Mouse (Mus musculus): Measurements from ENCODE around the gene Lonp1. TPM values are rescaled to one million over a fixed set of nuclear protein-coding genes. Genes with fewer than 3 reads are reported as not detected.

Lonp1 gene
- total RNA-seq, 1 experiment, result 169 TPM

DNA sequence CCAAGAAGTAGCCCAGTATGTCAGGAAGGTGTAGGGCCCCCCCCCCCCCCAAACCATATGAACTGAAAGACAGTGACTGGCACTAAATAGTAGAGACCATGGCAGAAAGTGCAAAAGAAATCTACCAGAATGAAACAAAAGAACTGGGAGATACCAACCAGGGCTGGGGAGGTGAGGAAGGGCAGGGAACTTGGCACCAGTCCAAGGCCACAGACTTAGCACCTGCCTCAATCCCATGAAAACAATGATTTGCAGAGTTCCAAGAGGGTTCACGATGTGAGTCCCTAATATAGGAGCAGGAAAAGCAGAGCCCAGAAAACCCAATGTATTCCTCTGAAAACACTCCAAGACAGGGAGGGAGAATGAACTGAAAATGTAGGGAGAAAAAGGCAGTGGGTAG lies 54.5 kb downstream of the Lonp1 start:
- TF ChIP-seq MAFK (IDR thresholded peaks at IDR 0.05; ENCODE audit: insufficient read depth, low read depth, low read length), result no peak
- TF ChIP-seq CHD2 (IDR thresholded peaks at IDR 0.05; ENCODE audit: low read depth, low read length), result no peak
- TF ChIP-seq HCFC1 (IDR thresholded peaks at IDR 0.05; ENCODE audit: borderline replicate concordance, insufficient read depth, low read length), result no peak
- TF ChIP-seq ZNF384 (IDR thresholded peaks at IDR 0.05; ENCODE audit: low read depth, low read length), result no peak
- TF ChIP-seq ZC3H11A (IDR thresholded peaks at IDR 0.05; ENCODE audit: borderline replicate concordance, low read depth, low read length), result no peak
- Histone ChIP-seq H3K36me3 (ENCODE audit: control insufficient read depth, insufficient read depth, low read length, poor library complexity, severe bottlenecking) (peaks cover 85% of the 10 kb centered on the region), H3K9ac (ENCODE audit: insufficient read depth, low read depth, low read length, poor library complexity, severe bottlenecking) (no peak overlapping the region), H3K4me3 (ENCODE audit: insufficient read depth in 1 of 2, low read depth in 1 of 2, low read length in 2 of 2, poor library complexity in 1 of 2, severe bottlenecking in 1 of 2) (no peak overlapping the region), H3K4me1 (ENCODE audit: control insufficient read depth in 2 of 2, insufficient read depth in 2 of 2, low read length in 2 of 2, poor library complexity in 1 of 2) (peaks cover 0 to 3% of the 10 kb centered on the region in 2 experiments; a peak in 1 of 4 replicates), H3K9me3 (ENCODE audit: control insufficient read depth, insufficient read depth, low read depth, low read length) (no peaks in the 10 kb centered on the region), H3K27ac (ENCODE audit: insufficient read depth, low read depth, low read length, poor library complexity, severe bottlenecking) (no peak overlapping the region)
- in situ Hi-C loops (cut with MboI; ENCODE audit: low sequenced_read_pairs in 2 of 2, unreplicated experiment in 2 of 2), result no loop called here
- DNase-seq (ENCODE audit: low read depth, low spot score), result no peak

DNA sequence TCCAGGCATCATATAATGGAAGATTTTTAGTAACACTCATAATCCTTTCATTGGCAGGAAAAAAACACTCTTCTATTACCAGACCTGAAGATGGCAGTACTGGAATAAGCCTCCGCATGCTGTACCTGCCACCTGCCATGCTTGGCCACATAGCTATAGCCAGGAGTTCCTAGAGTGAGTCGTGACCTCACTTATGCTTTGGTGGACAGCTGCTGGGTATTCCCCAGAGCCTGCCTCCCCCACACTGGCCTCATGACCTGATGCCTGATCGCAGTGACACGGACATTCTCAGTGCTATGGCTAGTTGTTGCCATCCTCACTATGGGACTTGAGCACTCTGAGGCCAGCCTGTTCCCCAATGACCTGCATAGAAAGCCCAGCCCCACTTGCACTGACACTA lies 56.4 kb downstream of the Lonp1 start:
- in situ Hi-C loops (cut with MboI; ENCODE audit: low sequenced_read_pairs in 2 of 2, unreplicated experiment in 2 of 2), result no loop called here
- H3K9me3 ChIP-seq (ENCODE audit: control insufficient read depth, insufficient read depth, low read depth, low read length), result no peaks in the 10 kb centered on the region
- H3K4me3 ChIP-seq (ENCODE audit: insufficient read depth in 1 of 2, low read depth in 1 of 2, low read length in 2 of 2, poor library complexity in 1 of 2, severe bottlenecking in 1 of 2), result no peak overlapping the region
- H3K4me1 ChIP-seq (ENCODE audit: control insufficient read depth in 2 of 2, insufficient read depth in 2 of 2, low read length in 2 of 2, poor library complexity in 1 of 2), result peaks cover 0 to 3% of the 10 kb centered on the region in 2 experiments; a peak in 1 of 4 replicates
- H3K9ac ChIP-seq (ENCODE audit: insufficient read depth, low read depth, low read length, poor library complexity, severe bottlenecking), result no peak overlapping the region
- peaks cover 89% of the 10 kb centered on the region for H3K36me3 ChIP-seq (ENCODE audit: control insufficient read depth, insufficient read depth, low read length, poor library complexity, severe bottlenecking)
- no peak overlapping the region for H3K27ac ChIP-seq (ENCODE audit: insufficient read depth, low read depth, low read length, poor library complexity, severe bottlenecking)
- TF ChIP-seq CHD2 (IDR thresholded peaks at IDR 0.05; ENCODE audit: low read depth, low read length) (no peak), MAFK (IDR thresholded peaks at IDR 0.05; ENCODE audit: insufficient read depth, low read depth, low read length) (no peak), ZNF384 (IDR thresholded peaks at IDR 0.05; ENCODE audit: low read depth, low read length) (no peak), ZC3H11A (IDR thresholded peaks at IDR 0.05; ENCODE audit: borderline replicate concordance, low read depth, low read length) (no peak), HCFC1 (IDR thresholded peaks at IDR 0.05; ENCODE audit: borderline replicate concordance, insufficient read depth, low read length) (no peak)
- DNase-seq (ENCODE audit: low read depth, low spot score), result no peak

GRCm38 (mm10) chr17:56567370-56567769 lies 59.3 kb downstream of the Lonp1 start:
- peaks cover 92% of the 10 kb centered on the region for H3K36me3 ChIP-seq (ENCODE audit: control insufficient read depth, insufficient read depth, low read length, poor library complexity, severe bottlenecking)
- in situ Hi-C loops (cut with MboI; ENCODE audit: low sequenced_read_pairs in 2 of 2, unreplicated experiment in 2 of 2), result no loop called here
- H3K9me3 ChIP-seq (ENCODE audit: control insufficient read depth, insufficient read depth, low read depth, low read length), result no peaks in the 10 kb centered on the region
- DNase-seq (ENCODE audit: low read depth, low spot score), result no peak
- H3K27ac ChIP-seq (ENCODE audit: insufficient read depth, low read depth, low read length, poor library complexity, severe bottlenecking), result no peak overlapping the region
- no peak overlapping the region for H3K9ac ChIP-seq (ENCODE audit: insufficient read depth, low read depth, low read length, poor library complexity, severe bottlenecking)
- H3K4me1 ChIP-seq (ENCODE audit: control insufficient read depth in 2 of 2, insufficient read depth in 2 of 2, low read length in 2 of 2, poor library complexity in 1 of 2), result peaks cover 0 to 3% of the 10 kb centered on the region in 2 experiments; a peak in 1 of 4 replicates
- TF ChIP-seq ZC3H11A (IDR thresholded peaks at IDR 0.05; ENCODE audit: borderline replicate concordance, low read depth, low read length) (no peak), ZNF384 (IDR thresholded peaks at IDR 0.05; ENCODE audit: low read depth, low read length) (no peak), MAFK (IDR thresholded peaks at IDR 0.05; ENCODE audit: insufficient read depth, low read depth, low read length) (no peak), CHD2 (IDR thresholded peaks at IDR 0.05; ENCODE audit: low read depth, low read length) (no peak), HCFC1 (IDR thresholded peaks at IDR 0.05; ENCODE audit: borderline replicate concordance, insufficient read depth, low read length) (no peak)
- no peak overlapping the region for H3K4me3 ChIP-seq (ENCODE audit: insufficient read depth in 1 of 2, low read depth in 1 of 2, low read length in 2 of 2, poor library complexity in 1 of 2, severe bottlenecking in 1 of 2)

DNA sequence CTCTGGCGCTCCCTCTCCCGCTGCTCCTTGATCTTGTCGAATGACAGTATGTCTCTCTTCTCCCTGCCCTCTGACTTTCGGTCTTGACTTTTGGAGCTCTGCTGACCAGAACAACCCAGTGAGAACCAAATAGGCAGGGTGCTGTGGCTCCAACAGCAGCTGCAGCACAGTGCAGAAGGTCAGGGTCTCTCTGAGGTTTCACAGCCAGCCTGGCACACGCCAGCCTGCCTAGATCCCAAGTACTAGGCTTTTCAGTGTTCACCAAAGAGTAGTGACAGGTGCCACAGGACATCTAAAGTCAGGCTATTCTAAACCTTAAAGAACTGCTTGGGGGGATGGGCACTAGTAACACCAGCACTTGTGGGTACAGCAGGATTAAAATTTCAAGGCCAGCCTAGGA lies 59.8 kb downstream of the Lonp1 start:
- TF ChIP-seq ZNF384 (IDR thresholded peaks at IDR 0.05; ENCODE audit: low read depth, low read length) (no peak), MAFK (IDR thresholded peaks at IDR 0.05; ENCODE audit: insufficient read depth, low read depth, low read length) (no peak), CHD2 (IDR thresholded peaks at IDR 0.05; ENCODE audit: low read depth, low read length) (no peak), ZC3H11A (IDR thresholded peaks at IDR 0.05; ENCODE audit: borderline replicate concordance, low read depth, low read length) (no peak), HCFC1 (IDR thresholded peaks at IDR 0.05; ENCODE audit: borderline replicate concordance, insufficient read depth, low read length) (no peak)
- Histone ChIP-seq H3K9me3 (ENCODE audit: control insufficient read depth, insufficient read depth, low read depth, low read length) (no peaks in the 10 kb centered on the region), H3K4me3 (ENCODE audit: insufficient read depth in 1 of 2, low read depth in 1 of 2, low read length in 2 of 2, poor library complexity in 1 of 2, severe bottlenecking in 1 of 2) (no peak overlapping the region), H3K36me3 (ENCODE audit: control insufficient read depth, insufficient read depth, low read length, poor library complexity, severe bottlenecking) (peaks cover 92% of the 10 kb centered on the region), H3K4me1 (ENCODE audit: control insufficient read depth in 2 of 2, insufficient read depth in 2 of 2, low read length in 2 of 2, poor library complexity in 1 of 2) (peaks cover 0 to 3% of the 10 kb centered on the region in 2 experiments; a peak in 1 of 4 replicates), H3K9ac (ENCODE audit: insufficient read depth, low read depth, low read length, poor library complexity, severe bottlenecking) (no peak overlapping the region; the same call in 1 of the 2 replicates), H3K27ac (ENCODE audit: insufficient read depth, low read depth, low read length, poor library complexity, severe bottlenecking) (no peak overlapping the region)
- DNase-seq (ENCODE audit: low read depth, low spot score), result no peak
- in situ Hi-C loops (cut with MboI; ENCODE audit: low sequenced_read_pairs in 2 of 2, unreplicated experiment in 2 of 2), result no loop called here
